Mouse (Mus musculus) B cell, adult 62 days (primary cell): ENCODE measurements around the gene Tbc1d30. TPM values are rescaled to one million over a fixed set of nuclear protein-coding genes. Genes with fewer than 3 reads are reported as not detected.

Experiments used
- total RNA-seq: library from RNA; stranded (reverse); gene quantifications from 4 replicates; pipeline ENCODE4 v1.2.4, GENCODE M21; 2023

Gene Tbc1d30
- total RNA-seq, result 1.5 to 3.7 TPM (median 3.0 TPM) in 4 replicates

GRCm38 (mm10) chr10:121351066-121351581 lies at the start of gene Tbc1d30:
Gene Tbc1d30, minus strand, starts transcription at chr10:121351278.

GRCm38 (mm10) chr10:121364801-121365564 lies 13.9 kb upstream of the Tbc1d30 start, which contains the start of gene Gns:
Gene Gns, plus strand, starts transcription at chr10:121365090.

Other genes with a start within 250 kb of the Tbc1d30 start
- gene Gns, start 13.8 kb upstream of the Tbc1d30 start, total RNA-seq, result 300 to 326 TPM (median 319 TPM) in 4 replicates
- gene Rassf3, start 125.1 kb upstream of the Tbc1d30 start, total RNA-seq, result 75.9 to 78.8 TPM (median 77.4 TPM) in 4 replicates
- gene Tbk1, start 235.5 kb upstream of the Tbc1d30 start, total RNA-seq, result 89.2 to 102 TPM (median 94.1 TPM) in 4 replicates